Mouse (Mus musculus): ENCODE measurements around the gene Tenm4.

The Tenm4 gene

DNA sequence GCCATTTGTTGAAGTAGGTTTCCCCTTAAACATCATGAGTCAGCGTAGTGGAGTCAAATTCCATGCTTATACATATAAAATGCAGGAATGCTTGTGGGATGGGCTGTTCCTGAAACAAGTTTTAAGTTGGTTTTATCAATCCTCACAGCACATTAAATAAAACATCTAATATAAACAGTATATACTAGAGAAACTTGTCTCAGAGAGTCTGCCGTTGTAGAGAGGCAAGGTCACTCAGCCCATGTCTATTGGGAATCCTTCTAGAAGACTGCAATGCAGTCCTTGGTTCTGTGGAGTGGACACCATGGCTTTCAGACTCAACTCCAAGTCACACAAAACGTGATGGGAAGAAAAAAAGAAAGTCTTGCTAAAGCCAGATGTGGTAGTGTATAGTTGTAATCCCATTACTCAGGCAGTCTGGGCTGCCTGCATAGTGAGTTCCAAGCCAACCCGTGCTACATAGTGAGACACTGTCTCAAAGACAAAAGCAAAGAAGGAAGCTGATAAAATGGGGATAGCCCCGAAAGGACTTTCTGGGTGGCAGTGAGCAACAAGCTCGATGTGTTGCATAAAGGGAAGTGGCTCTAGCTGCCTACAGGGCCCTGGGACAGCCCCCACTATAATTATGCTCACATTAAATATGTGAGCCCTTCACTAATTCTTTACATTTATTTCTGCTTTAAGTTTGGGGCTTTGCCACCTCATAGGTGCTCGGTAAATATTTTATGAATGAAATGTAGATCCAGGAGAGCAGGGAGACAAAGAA, 707.6 kb downstream of the Tenm4 start:
- DNase-seq, result no peak

DNA sequence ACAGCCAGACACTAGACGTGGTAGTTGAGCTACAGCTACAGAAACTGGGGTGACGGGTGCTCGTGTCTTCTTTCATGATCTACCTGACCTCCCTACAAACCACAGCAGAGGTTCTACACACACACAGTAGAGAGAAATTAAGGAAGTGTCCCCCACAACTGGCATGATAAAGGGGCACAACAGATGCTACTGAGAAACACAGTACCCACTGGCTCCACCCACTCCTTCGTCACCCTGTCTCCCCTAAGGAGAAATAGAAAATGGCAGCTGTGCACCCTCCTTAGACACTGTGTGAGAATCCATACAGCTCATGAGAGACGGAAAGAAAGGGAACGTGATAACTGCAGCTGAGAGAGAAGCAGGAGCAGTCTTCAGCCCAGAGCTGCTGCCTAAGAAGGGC, 708.5 kb downstream of the Tenm4 start:
- no peak for DNase-seq

DNA sequence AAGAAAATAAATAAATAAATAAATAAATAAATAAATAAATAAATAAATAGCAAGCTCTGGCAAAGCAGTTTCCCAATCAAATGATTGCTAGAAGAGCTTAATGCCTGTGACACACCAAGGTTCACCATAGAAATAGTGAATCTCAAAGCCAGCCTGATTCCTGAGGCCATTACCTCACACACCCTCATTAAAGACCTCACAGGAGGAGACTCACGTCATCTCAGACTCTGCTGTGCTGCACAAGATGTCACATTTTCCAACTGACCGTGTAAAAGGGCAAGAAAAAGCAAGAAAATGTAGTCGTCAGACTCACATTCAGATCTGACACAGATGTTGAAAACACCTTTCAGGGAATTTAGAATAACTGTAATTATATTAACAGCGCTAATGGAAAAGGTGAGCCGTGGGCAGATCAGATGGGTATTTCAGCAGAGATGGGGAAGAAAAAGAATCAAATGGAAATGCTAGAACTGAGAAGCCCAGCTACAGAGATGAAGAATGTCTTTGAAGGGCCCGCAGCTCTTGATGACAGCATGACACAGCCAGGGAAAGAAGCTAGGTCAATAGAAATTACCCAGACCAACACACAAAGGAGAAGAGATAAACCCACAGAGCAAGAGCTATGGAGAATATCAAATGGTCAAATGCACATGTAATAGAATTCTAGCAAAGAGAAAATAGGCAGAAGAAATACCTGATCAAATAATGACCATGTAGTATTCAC, 709.3 kb downstream of the Tenm4 start:
- DNase-seq, result no peak

DNA sequence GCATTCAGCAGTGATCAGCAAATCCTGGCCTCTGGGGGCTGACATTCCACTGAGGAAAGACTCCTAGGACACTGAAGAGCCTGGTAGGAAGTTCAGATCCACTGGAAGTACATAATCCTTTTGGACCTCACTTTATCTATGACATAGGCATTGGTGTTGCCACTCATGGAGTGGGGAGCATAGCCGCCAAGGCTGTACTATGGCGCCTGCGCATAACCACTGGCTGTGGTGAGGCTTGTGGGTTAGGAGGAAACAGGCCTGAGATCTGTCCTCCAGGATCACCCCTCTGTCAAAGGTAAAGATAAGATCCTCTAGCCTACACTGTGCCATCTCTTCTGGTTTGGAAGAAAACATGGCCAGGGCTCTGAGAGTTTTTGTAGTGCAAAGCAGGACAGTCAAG, 712.3 kb downstream of the Tenm4 start:
- DNase-seq, result no peak

DNA sequence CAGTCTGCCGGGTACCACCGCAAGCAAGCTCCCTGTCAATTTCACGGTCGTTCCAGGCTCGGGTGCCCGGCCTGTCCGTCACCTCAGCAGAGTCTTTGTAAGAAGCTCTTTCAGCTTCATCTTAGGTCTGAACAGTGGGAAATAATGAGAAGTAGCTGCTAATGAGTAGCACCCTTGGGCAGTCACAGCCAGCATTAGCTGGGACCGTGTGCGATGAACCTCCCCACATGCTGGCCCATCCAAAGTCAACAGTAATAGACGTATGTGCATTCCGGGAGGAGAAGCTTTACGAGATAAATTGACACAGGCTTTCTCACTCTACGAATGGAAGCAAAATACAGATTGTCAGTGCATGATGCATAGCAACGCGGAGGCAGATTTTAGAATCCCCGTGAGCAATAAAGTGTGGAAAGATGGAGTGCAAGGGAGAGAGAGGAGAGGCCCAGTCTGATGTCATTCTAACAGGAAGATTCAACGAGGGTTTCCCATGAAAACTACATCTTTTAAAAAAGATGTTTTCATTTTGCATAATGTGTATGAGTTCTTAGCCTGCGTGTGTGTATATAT, 716.1 kb downstream of the Tenm4 start:
- no peak for DNase-seq

DNA sequence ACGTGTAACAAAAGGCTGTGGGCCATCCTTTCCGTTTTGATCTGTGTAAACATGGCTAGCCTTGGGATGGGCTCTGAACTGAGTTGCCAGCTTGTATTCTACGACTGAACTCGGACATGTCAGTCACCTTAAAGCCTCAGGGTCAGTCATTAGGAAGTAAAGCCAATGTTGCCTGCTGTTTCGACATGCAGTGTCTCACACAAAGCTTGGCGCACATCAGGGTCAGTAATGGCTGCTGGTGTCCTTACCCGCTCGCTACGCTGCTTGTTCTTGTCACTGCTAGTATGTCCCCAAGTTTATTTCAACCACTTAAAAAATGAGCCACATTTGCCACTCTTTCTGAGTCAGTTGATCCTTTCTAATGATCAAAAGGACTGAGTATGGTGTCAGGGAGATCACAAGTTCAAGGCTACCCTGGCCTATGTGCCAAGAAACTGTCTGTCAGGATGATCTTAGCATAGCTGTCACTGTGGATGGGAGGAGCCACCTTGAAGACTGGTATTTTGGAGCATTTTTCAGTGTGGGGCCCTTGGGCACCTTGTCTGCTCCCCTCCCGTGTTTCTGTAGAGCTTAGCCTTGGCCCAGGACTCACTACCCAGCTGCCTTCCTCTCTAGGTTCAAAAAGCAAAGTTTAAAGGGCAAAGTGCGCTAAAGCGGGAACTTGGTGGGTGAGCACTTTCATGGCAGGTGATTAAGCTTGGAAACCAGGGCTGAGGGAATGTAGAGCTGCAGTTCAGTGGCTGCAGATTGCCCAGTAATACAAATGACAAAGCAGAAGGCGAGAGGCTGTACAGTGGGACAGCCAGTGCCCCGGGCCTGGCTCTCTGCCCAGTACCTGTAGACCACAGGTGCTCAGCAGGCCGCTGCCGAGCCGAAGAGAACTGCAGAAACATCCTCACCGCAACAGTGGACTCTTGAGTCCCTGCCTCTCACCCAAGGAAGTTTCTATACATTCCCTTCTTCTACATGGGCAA, 718.3 kb downstream of the Tenm4 start:
- DNase-seq, result no peak

DNA sequence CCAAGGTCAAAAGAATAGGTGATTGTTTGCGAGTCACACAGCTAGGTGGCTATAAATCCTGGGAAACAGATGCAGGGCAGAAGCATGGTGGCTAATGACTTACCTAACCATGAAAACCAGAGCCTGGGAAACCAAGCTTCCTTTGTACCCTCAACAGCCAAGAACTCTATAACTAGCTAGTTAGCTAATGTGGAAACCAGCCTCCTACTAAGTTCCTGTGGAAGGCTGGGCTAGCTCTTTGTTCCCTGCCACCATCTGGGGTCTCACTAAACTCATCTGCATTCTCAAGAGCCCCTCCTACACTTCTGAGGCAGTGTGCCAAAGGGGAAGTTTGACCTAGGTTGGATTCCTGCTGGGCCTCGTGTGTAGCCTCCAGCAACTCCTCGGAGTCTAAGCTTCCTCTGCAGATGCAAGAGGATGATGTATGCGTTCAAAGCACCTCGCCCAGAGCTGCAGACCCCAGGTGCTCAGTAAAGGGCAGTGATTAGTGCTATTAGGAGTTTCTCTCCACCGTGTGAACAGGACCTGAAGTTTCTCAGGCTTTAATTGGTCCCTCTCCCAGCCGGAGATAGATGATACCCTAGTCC, 719.1 kb downstream of the Tenm4 start:
- no peak for DNase-seq

DNA sequence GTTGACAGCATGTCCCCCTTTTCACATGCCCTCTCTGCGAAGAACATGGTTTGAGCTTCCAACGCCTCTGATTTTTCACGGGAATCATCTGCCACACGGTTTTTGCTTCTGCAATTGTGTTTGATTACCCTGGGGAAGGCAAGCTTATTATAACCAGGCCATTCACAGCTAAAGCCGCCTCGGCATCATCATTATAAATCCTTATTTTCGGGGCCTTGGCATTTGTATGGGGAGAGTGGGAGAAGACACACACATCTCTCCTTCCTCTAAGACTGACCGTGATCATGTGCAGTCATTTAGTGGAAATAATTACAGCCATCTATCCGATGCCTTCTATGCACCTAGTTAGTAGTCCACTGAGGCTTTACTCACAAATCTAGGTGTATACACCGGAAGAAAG, 719.9 kb downstream of the Tenm4 start:
- no peak for DNase-seq

DNA sequence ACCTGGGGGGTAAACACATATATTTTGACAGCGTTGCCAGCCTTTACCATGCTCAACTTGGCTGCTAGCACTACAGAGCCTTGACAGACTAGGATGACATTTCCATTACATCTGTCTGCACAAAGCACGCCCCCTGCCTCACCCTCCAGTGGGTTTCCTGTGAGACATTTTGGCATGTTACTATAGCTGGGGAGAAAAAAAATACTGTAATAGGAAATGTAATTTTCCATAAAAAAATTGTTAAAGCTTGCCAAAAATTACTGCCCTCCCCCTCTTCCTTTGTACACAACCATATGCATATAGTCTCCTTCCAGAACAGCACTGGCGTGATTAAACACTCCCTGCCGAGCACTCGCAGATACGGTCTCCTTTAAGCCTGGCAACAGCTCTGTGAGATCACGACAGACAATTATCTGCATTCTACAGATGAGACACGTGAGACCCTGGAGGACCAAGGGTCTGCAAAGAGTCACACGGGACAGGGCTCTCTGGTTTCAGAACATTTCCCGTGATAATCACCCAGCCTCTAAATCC, 728.1 kb downstream of the Tenm4 start:
- DNase-seq, result no peak

DNA sequence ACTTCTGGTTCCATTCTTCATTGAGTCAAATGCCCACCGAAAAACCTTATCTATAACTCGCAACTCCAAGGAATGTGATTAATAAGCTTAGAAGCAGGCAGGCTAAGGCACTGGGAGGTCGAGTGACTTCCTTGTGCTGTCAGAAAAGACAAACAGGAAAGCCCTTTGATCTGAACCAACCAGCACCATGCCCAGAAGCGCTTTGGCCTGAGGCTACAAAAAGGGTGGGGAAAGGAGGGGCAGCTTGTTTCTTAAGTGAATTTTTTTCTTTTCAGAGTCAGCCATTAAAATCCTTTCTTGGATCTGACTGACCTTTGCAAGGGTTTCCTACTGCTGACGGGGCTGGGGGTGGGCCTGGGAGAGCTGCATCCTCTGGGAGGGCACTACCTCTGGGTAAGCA, 731.1 kb downstream of the Tenm4 start:
- no peak for DNase-seq

DNA sequence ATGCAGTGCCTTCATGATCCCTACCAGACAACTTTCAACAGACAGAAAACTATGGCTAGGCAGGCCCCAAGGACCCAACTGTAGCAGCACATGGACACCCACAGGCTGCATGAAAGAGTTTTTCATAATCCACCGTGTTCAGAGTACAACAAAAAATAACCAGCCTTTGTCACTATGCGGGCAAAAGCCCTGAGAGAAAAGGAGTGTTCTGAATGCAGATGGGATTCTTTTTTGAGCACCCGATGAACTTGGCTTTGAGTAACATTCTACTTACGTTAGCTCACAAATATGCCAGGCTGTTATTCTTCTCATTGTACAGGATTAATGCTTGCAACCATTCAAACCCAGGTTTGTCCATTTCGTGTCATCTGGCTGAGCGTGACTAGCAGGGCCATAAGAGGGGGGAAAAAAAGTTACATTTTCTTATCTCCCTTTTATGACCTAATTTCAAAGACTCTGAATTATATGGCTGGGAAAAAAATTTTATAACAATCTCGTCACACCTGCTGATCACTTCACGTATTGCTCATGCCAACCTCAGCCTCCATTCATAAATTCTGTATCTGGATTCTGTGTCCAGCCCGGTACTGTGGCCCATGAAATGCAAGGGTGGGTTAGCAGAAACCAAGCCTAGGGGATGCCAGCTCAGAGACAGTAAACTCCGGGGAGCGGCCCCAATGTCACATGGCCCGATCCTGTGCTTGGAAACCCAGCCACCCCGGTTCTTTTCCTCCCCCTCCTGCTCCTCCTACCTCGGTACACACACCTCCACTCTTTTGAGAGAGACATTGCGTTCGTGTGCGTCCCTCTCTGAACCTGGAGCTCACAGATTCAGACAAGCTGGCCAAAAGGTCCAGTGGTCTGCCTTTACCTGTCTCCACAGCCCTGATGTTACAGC, 732.3 kb downstream of the Tenm4 start:
- DNase-seq, result no peak

DNA sequence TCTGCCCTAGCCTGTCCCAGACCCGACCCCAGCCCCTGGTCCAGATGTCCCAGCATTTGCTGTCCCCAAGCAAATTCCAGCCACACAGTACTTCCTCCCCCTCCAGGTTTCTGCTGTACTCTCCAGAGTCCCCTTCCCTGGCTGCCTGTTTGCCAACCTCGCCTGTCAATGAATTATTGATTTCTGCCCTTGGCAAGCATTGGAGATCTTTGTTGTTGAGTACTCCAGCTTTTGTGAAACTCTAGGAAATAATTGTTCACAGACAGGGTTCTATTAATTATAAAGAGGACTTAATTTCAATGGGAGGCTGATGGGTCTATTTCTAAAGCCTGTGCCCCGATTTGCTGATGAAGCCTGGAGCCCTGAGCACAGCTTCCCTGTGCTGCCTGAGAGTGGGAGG, 733.4 kb downstream of the Tenm4 start:
- DNase-seq, result no peak

DNA sequence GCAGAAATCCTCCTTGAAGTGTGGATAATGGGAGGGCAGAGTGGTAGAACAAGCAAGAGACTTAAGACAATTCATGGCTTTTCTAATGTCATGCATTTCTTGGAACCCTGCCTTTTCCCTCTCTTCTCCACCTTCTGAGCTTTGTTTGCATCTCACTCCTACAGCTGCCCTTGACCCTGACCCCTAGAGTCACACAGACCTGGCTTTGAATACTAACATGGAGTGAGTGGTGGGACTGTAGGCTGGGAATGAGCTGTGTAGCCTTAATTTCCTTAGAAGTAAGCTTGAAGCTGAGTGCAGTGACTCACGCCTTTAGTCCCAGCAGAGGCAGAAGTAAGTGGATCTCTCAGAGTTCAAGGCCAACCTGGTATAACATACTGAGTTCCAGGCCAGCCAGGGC, 733.9 kb downstream of the Tenm4 start:
- DNase-seq, result no peak

DNA sequence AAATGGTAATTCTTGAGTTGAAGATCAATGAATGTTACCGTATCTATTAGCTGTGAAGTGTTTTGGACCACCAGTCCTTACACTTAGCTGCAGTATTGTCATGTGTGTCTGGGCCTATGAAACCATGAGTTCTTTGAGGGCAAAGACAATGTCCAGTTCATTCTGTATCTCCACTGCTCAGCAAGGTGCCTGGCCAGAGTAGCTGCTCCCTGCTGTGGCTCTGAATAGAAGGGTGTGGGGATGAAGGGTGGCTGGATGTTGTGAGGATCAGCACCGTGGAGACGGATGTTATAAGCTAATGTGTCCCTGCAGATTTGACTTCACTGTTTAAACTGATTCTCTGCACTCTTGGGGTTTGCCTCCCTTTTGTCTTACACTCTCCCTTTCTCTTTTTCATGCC, 734.4 kb downstream of the Tenm4 start:
- DNase-seq, result no peak

DNA sequence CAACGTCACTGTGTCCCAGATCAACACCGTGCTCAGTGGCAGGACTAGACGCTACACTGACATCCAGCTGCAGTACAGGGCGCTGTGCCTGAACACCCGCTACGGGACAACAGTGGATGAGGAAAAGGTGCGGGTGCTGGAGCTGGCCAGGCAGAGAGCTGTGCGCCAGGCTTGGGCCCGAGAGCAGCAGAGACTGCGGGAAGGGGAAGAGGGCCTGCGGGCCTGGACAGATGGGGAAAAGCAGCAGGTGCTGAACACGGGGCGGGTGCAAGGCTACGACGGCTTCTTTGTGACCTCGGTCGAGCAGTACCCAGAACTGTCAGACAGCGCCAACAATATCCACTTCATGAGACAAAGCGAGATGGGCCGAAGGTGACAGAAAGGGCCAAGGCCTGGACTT, 735.2 kb downstream of the Tenm4 start:
- no peak for DNase-seq

DNA sequence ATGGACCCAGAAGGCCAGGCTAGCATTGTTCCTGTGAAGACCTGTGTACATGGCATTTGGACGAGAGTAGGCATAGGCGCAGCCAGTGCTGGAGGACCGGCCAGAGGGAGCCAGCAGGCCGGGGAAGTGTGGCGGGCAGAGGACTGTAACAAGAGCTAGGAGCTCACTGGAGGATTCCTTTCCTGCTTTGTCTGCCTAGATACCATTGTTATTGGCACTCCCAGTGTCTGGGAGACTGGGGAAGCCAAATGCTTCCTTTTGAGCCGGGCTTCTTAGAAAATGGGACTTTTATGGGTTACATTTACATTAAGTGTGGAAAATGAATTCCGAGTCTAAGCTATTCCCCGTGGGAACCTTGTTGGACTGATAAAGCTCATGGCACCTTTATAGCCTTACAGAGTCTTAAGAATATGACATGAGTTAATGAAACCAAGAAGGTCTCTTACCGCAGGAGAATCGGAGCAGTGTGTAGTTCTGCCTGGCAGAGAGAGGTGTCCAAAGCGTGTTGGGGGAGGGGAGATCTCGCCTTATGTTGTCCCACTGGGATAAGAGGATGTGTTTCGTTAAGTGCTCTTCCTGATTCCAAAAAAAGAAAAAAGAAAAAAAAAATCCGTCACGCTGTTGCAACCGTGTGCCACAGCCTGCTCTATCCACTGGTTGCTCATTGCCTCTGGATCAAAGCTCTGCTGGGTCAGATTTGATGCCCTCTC, 737.1 kb downstream of the Tenm4 start:
- no peak for DNase-seq

DNA sequence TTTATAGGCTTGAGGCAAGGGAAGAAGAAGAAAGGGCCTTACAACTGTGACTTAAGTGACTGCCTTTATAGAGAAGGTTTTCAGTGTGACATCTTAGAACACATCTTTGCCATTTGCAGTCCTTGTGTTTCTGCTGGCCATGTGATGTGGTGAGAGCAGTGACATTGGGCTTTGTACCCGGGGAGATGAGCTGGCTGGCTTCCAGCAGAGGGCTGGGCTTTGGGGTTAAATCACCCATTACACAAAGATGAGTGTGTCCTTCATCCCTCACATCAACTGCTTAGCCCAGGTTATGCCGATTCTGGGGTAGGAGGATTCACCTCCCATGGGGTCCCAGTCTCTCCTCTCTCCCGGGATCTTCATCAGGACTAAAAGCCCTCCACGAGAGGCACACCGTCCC, 738.8 kb downstream of the Tenm4 start:
- DNase-seq, result peak; percentile 9

DNA sequence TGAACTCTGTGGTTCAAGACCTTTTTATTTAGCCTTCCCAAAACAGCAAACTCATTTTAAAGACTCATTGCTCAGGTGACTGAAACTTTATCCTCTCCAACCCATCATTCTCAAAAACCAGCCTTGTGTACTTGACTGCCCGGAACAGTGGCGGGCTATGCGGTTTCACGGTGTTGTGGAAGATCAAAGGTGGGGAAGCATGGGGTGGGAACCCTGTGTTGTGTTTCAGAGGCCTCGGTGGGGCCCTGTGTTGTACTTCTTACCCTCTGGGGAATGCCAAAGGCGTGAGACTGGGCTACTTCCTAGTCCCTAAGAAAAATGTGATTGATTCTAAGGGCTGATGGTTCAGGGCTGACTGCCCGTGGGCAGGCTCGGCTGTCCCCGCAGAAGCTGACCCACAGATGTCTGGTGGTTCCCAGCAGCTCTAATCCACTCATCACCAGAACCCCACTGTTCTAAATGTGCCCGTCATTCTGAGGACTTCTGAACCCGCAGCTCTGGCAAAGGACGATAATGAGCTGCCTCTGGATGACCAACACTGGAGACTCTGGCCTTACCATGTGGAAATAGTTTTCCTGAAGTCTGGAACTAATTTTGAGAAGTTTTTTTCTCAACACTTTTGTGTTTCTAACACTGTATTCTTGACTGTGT, 739.4 kb downstream of the Tenm4 start:
- no peak for DNase-seq

DNA sequence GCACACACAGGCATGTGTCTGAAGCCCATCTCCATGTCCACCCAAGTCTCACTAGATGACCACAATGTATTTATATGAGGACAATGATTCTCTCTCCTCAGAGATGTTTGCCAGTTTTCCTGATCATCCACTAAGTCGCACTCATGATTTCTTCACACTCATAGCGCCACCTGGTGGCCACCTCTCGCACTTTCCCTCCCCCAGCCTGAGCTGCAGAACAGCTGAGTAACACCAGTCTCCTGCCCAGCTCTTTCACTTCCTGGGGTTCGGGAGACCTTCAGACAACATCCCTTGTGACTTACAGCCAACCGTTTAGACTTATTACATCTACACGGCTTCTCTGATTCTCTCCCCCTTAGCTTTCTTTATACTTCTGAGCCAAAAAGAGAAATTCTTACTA, 743.0 kb downstream of the Tenm4 start:
- peak; percentile 88 for DNase-seq

DNA sequence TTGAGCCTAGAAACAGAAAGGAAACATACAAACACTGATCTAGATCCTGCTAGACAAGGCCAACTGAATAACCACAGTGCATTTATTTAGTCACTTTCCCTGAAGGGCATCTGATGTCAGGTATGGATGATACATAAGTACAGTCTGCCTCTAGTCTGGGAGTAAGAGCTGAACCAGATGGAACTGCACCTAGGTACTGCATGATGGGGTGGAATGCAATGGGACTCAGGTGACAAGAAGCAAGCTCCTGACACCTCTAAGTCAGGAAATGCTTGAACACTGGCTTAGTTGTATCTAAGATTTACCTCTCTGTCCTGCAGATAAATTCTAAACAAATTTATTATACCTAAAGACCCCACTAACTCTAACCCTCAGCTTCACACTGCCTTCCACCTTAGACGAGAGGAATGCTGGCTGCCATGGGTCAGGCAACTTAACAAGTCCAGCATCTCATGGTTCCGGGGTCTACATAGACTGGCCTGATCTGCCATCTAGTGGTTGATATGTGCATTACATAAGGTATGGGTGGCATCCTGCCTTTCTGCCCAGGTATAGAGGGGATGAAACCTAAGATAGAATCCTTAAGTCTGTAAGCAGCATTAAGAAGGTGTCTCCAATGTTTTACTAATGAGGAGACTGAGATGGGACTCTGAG, 744.5 kb downstream of the Tenm4 start:
- DNase-seq, result peak; percentile 70
